Mouse (Mus musculus) limb, embryonic 14.5 days (tissue): ENCODE measurements around the gene Cox6b2. TPM values are rescaled to one million over a fixed set of nuclear protein-coding genes. Genes with fewer than 3 reads are reported as not detected.
A peak's percentile ranks its signal among the peaks of the same experiment; 100 is the strongest.

Source experiments
- ATAC-seq: fragments of 200-750 bp; cut with Nextera tagmentation; 2 replicates; pipeline ENCODE4 v1.8.0; 2017; ENCODE audit warnings: low read depth, moderate number of reproducible peaks, moderate TSS enrichment; ENCODE audit not compliant: low FRiP score
- DNase-seq: peaks from one replicate; pipeline ENCODE4 v3.0.0-alpha.2; 2015; ENCODE audit warnings: low spot score
- H3K27ac ChIP-seq: fragments of 300-500 bp; sonication (generic); replicated peaks from 2 replicates; pipeline ENCODE4 v1.5.1; 2014; ENCODE audit warnings: low read depth, mild to moderate bottlenecking, low read length, moderate library complexity, mixed read lengths
- H3K27me3 ChIP-seq: fragments of 300-500 bp; sonication (generic); 2 replicates; pipeline ENCODE4 v1.6.1; 2014; ENCODE audit warnings: low read length, mixed read lengths; ENCODE audit not compliant: control insufficient read depth, insufficient read depth
- H3K36me3 ChIP-seq: fragments of 300-500 bp; sonication (generic); 2 replicates; pipeline ENCODE4 v1.6.1; 2014; ENCODE audit warnings: mild to moderate bottlenecking, low read length, moderate library complexity, mixed read lengths; ENCODE audit not compliant: control insufficient read depth, insufficient read depth
- H3K4me1 ChIP-seq: fragments of 300-500 bp; sonication (generic); 2 replicates; pipeline ENCODE4 v1.6.1; 2014; ENCODE audit warnings: antibody characterized with exemption, low read length, mixed read lengths; ENCODE audit not compliant: control insufficient read depth, insufficient read depth
- H3K4me2 ChIP-seq: fragments of 300-500 bp; sonication (generic); replicated peaks from 2 replicates; pipeline ENCODE4 v1.6.1; 2014; ENCODE audit warnings: low read depth, mild to moderate bottlenecking, low read length, moderate library complexity; ENCODE audit not compliant: severe bottlenecking
- H3K4me3 ChIP-seq: fragments of 300-500 bp; sonication (generic); replicated peaks from 2 replicates; pipeline ENCODE4 v1.5.1; 2014; ENCODE audit warnings: low read length
- H3K9ac ChIP-seq: fragments of 300-500 bp; sonication (generic); 2 replicates; pipeline ENCODE4 v1.6.1; 2014; ENCODE audit warnings: mild to moderate bottlenecking, low read depth, low read length, moderate library complexity; ENCODE audit not compliant: severe bottlenecking
- H3K9me3 ChIP-seq: fragments of 300-500 bp; sonication (generic); 2 replicates; pipeline ENCODE4 v1.6.1; 2016; ENCODE audit warnings: low read length; ENCODE audit not compliant: control insufficient read depth
- POLR2A ChIP-seq: fragments of 200-500 bp; IDR thresholded peaks from 2 replicates; pipeline ENCODE4 v1.8.0; 2012; ENCODE audit warnings: inconsistent platforms, mild to moderate bottlenecking, moderate library complexity, borderline replicate concordance; ENCODE audit not compliant: insufficient read depth, insufficient read length; ENCODE audit errors: extremely low read depth
- WGBS: fragments of 180-500 bp; shearing (Covaris S2); extraction: QIAGEN DNeasy Blood & Tissue Kit; methylation state at CpG from one replicate; pipeline ENCODE4 v1.1.7; 2014; 5-methylcytosine and 5-hydroxymethylcytosine counted together
- polyA plus RNA-seq, 2 experiments: library from polyadenylated mRNA; depleted of rRNA in 1 of 2; stranded (reverse) in 1 of 2; unstranded in 1 of 2; fragments of >200 nt; fragmentation: Nextera tagmentation in 1 of 2; extraction: Ambion mirVana in 1 of 2; gene quantifications; 2 replicates each; pipeline versions ENCODE4 v1.2.1 to v1.2.3; 2012 to 2014

The Cox6b2 gene
- polyA plus RNA-seq, 2 experiments = 44.7 to 127 TPM

DNA sequence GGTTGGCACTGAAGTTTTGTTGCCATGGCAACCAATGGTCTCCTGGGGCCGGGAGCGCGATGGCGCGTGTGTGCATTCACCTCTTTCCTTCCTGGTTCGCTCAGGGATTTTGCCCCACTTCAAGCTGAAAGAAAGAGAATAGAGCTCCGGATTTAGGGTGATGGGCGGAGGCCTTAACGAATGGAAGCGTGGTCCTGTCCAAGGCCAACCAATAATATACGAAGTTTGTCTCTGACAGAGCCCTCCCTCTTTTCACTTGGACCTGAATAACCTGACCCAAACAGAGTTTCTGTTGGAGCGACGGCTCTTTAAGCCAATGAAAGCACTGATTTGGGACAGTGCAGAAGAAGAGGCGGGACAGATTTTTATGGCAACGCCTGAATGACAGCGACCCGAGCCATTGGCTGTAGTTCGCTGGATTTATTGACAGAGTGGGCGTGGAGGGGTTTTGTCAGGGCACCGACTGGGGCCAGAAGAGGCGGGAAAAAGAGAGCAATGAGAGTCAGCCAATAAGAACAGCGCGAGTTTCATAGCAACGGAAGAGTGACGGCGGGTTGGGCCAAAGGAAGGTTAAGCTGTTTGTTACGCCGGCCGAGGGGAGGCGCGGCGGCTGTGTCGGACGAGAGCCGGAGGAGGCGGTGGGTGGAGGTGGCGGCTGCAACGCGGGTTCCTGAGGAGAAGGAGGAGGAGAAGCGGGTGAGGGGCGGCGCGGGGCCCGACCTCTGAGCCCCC lies 13.2 kb downstream of the Cox6b2 start, which contains the start of gene Kmt5c:
TSS of gene Kmt5c (plus strand) at position 572 of the 732 bp plus-strand sequence.
- TF ChIP-seq POLR2A = peak; percentile 88; the same call in 1 of the 2 replicates
- Histone ChIP-seq H3K27ac (peak within 1 kb of the TSS; percentile 77), H3K9me3 (no peaks in the 10 kb centered on the region), H3K9ac (peak within 1 kb of the TSS; percentile 81), H3K4me3 (peak within 1 kb of the TSS; percentile 78), H3K4me1 (peaks cover 12% of the 10 kb centered on the region), H3K36me3 (peaks cover 26% of the 10 kb centered on the region), H3K4me2 (peak within 1 kb of the TSS; percentile 80), H3K27me3 (no peaks in the 10 kb centered on the region)
- ATAC-seq (peak; percentile 97), DNase-seq (peak; percentile 100)
- WGBS = under 1% methylated on average over 37 of the region's 44 CpGs

DNA sequence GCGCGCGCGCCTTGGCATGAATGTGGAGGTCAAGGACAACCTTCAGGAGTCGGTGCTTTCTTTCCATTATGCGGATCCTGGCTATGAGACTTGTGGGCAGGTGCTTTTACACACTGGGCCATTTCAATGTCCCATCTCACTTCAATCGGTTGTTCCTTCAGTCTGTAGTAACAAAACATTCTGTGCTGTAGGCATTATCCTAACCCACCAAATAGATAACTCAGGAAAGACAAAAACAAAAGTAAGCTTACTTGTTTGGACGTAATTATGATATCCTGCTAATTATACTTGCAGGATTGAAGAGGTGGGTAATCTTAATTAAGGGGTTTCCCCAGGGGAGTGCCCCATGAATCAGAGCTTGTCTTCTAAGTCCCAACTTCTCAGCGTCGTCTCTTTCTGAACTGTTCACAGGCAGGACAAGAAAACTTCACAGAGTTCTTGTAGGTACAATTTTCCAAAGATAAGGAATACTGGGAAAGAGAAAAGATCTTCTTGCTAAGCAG lies 13.8 kb downstream of the Cox6b2 start:
- Histone ChIP-seq H3K27ac (peak overlapping the region; percentile 76), H3K36me3 (peaks cover 19% of the 10 kb centered on the region), H3K9me3 (no peaks in the 10 kb centered on the region), H3K9ac (peak overlapping the region; percentile 40; the same call in 1 of the 2 replicates), H3K4me3 (peak overlapping the region; percentile 37), H3K4me1 (peaks cover 12% of the 10 kb centered on the region), H3K27me3 (no peaks in the 10 kb centered on the region), H3K4me2 (peak overlapping the region; percentile 53)
- TF ChIP-seq POLR2A = no peak
- WGBS = 49% methylated on average over 10 of the region's 10 CpGs
- ATAC-seq = no peak
- DNase-seq = no peak

DNA sequence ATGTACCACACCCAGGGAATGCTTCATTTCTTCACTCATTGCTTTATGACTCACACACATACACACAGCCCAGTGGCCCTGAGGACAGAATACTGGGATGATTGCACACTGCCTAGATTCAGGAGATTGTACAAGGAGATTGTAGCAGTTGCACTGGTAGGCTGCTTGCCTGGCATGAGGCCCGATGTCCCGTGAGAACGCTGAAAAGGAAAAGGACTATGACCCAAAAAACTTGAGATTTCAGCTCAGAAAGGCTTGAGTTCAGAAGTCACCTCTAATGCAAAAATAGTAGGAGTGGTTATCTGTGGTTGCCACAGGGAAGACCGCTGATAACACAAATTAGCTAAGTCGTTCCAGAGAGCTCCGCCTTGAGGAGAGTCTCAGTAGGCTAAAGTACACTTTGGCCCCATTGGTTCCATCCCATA lies 19.9 kb downstream of the Cox6b2 start:
- TF ChIP-seq POLR2A = no peak
- no peaks in the 10 kb centered on the region for H3K4me1 ChIP-seq
- H3K4me2 ChIP-seq = no peak overlapping the region
- H3K27me3 ChIP-seq = no peaks in the 10 kb centered on the region
- no peak for ATAC-seq
- no peak overlapping the region for H3K4me3 ChIP-seq
- no peak for DNase-seq
- WGBS = 65% methylated on average over 6 of the region's 6 CpGs
- H3K36me3 ChIP-seq = no peaks in the 10 kb centered on the region
- no peaks in the 10 kb centered on the region for H3K9me3 ChIP-seq
- no peak overlapping the region for H3K9ac ChIP-seq
- H3K27ac ChIP-seq = no peak overlapping the region

DNA sequence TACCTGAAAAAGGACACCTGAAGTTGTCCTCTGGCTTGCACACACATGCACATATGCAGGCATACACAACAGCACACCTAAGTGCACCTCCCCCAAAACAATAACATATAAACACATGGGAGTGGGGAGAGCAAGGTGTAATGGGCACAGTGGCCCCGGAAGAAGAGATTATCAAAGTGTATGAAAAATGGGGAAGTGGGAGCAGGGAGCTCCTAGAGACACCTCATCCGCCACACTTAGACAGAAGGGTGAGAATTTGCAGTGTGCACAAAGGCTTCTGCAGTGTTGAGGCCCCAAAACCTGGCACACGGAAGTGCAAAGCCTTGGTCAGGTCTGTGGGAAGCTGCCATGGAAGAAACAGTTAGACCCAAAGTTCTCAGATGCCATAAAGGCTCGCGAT lies 21.8 kb downstream of the Cox6b2 start:
- no peak overlapping the region for H3K9ac ChIP-seq
- ATAC-seq = no peak

DNA sequence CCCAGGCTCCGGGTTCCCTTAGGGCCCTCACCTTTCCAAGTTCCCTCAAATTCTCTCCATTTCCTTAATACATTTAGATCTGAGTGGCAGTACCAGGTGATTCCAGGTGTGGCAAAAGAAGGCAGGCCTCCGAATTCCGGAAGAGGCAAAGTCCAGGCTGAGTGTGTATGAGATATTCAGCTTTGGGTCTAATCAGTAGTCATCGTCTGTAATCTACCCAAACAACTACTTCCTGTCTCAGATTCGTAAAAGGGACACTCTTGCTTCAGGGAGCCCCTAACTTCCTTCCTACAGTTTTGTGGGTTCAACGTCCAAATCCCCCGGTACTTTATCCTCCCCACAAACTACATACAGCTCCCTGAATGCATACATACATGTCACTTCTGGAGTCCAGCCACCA lies 27.7 kb downstream of the Cox6b2 start, which contains the start of gene Tmem150b:
TSS of gene Tmem150b (minus strand) at position 81 of the 400 bp plus-strand sequence.
- Histone ChIP-seq H3K4me2 (no peak within 1 kb of the TSS), H3K4me3 (no peak within 1 kb of the TSS), H3K27me3 (no peaks in the 10 kb centered on the region), H3K36me3 (no peaks in the 10 kb centered on the region), H3K4me1 (no peaks in the 10 kb centered on the region), H3K9me3 (no peaks in the 10 kb centered on the region), H3K9ac (no peak within 1 kb of the TSS), H3K27ac (no peak within 1 kb of the TSS)
- TF ChIP-seq POLR2A = no peak
- no peak for ATAC-seq
- WGBS = 80% methylated on average over 7 of the region's 7 CpGs
- DNase-seq = no peak

More for the DNA sequence above, 21.8 kb downstream of the Cox6b2 start:
- Histone ChIP-seq H3K27ac (no peak overlapping the region), H3K4me2 (no peak overlapping the region), H3K27me3 (no peaks in the 10 kb centered on the region), H3K36me3 (no peaks in the 10 kb centered on the region), H3K4me3 (no peak overlapping the region), H3K9me3 (no peaks in the 10 kb centered on the region), H3K4me1 (no peaks in the 10 kb centered on the region)
- WGBS = 84% methylated on average over 5 of the region's 5 CpGs
- no peak for DNase-seq
- TF ChIP-seq POLR2A = no peak
